Mouse (Mus musculus) megakaryocyte-erythroid progenitor cell, adult 5-6 weeks (primary cell): ENCODE results near the gene Pdzrn3. TPM values are rescaled to one million over a fixed set of nuclear protein-coding genes. Genes with fewer than 3 reads are reported as not detected.

Experiments
- ATAC-seq: replicated peaks from 2 replicates; pipeline ENCODE4 v1.8.0; 2016; ENCODE audit warnings: mild to moderate bottlenecking, inconsistent platforms; ENCODE audit not compliant: severe bottlenecking, poor library complexity, low FRiP score, low TSS enrichment
- total RNA-seq, 2 experiments: library from RNA; stranded (forward) in 1 of 2; stranded (reverse) in 1 of 2; fragments of 200-1000, 215-1000 nt in 1 of 2; fragments of >200 nt in 1 of 2; fragmentation: Nextera tagmentation in 1 of 2; gene quantifications; 2 replicates each; pipeline ENCODE4 v1.2.3; 2014 to 2017

Pdzrn3 gene
- total RNA-seq, 2 experiments from 2014 or later: not detected

GRCm38 (mm10) chr6:101299434-101299833, 78.3 kb downstream of the Pdzrn3 start:
- ATAC-seq: no peak

DNA sequence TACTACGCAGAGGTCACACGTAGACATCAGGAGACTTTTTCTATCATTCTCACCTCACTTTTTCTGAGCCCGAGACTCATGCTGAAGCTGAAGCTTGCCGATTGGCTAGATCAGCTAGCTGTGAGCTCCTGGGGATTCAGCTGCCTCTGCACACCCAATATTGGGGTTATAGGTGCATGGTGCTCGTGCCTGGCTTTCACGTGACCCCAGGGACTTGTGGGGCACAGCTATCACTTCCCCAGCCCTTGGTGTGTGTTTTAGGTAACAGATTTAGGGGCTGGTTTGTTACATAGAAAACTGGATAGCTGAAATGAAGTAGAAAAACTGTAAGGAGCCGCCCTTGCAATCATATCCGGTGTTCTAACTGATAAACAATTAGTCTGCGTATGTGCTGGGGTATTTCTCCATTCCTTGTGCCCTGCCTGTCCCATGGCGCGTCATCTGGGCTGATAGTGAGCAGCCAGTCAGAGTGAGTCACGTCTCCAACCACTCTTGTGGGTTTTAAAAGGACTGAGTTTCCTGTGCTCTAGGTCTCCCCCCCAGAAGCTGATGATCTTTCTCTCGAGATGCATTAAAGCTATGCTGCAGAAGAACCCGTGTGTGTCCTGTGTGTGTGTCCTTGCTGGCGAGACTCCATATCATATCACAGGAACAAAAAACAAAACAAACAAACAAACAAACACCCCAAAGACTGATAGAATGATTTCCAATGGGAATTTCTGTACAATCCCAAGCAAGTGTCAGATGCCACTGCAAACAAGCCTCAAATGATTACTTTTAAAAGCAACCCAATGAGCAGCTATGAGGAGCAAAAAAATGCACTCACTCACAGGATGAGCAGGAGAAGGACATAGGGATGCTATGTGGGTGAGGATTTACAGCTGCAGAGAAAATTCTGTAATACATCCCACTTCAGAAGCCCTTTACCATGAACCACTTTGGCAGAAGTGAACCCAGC, 79.9 kb downstream of the Pdzrn3 start:
- ATAC-seq: no peak

- no peak for ATAC-seq
Measured at GRCm38 (mm10) chr6:101296997-101297396, 80.7 kb downstream of the Pdzrn3 start.

- ATAC-seq: no peak
Measured at GRCm38 (mm10) chr6:101296280-101296679, 81.4 kb downstream of the Pdzrn3 start.

GRCm38 (mm10) chr6:101293036-101293572, 84.6 kb downstream of the Pdzrn3 start:
- ATAC-seq: peak; percentile 47; the same call in 1 of the 2 replicates

DNA sequence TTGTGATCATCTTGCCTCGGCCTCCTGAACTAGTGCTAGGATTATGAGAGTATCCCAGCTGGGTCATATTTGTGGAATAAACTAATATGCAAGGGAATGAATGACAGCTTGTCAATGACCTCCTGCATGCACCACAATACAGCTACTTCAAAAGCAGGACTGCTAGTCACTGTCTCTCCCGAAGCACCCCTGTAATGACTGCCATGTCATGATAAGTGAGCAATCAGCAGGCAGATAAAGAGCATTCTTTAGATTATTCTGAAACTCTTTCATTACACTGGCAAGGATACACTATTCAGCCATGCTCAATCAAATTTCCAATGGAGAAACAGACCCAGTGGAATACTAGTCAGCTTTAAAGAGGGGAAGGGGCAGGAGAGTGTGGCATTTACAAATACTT, 85.8 kb downstream of the Pdzrn3 start:
- ATAC-seq: no peak

GRCm38 (mm10) chr6:101290160-101290559, 87.5 kb downstream of the Pdzrn3 start:
- no peak for ATAC-seq

GRCm38 (mm10) chr6:101289428-101289827, 88.3 kb downstream of the Pdzrn3 start:
- ATAC-seq: no peak

GRCm38 (mm10) chr6:101287566-101288173, 90.0 kb downstream of the Pdzrn3 start:
- ATAC-seq: no peak

- peak; percentile 71 for ATAC-seq
Measured at GRCm38 (mm10) chr6:101287077-101287476, 90.6 kb downstream of the Pdzrn3 start.

- no peak for ATAC-seq
Measured at GRCm38 (mm10) chr6:101284368-101284955, 93.2 kb downstream of the Pdzrn3 start.

- no peak for ATAC-seq
Measured at GRCm38 (mm10) chr6:101283891-101284290, 93.8 kb downstream of the Pdzrn3 start.

GRCm38 (mm10) chr6:101281644-101282043, 96.1 kb downstream of the Pdzrn3 start:
- no peak for ATAC-seq

DNA sequence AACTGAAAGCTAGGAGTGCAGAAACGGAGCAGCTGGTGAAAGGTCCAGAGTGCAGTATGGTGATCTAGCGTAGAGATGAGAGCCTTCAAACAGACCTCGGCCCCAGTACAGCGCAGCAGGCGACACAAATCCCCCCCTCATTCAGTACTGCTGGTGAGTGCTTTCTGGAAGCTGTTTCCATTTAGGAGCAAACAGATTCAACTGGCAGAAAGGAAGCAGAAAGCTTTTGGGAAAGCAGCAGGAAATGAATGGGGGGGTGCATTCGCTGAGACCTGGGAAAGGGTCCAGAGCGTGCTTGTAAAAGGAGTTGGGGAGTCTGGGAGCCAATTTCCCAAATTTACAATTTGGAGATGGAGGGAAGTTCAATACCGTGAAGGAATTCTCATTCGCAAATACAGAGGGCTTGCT, 96.9 kb downstream of the Pdzrn3 start:
- ATAC-seq: no peak

DNA sequence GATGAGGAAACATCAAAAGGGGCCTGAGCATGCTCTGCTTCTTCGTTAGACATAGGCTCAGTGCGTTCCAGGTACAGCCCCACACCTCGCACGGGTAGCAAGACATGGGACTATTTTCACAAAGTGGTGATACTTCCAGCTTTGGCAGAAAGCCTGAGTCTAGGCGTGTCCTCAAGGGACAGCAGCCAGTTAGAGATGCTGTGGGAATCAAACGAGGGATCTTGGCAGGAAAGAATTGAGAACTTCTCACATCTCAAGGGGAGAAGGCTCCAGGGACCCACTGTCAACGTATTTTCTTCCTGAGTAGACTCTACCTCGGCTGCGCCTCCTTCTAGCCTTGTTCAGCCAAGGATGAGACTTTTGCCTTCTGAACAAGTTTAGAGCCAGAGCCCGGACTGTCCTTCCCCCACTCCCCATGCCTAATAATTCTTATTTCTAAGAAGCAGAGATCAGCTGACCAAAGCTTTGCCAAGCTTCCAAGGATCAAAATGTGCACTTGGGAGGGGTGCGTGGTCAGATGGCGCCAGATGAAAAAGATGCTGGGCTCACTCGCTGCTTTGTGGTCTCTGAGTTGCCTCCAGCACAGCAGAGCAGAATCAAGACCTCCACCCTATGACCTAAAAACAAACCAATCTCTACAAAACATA, 99.3 kb downstream of the Pdzrn3 start:
- peak; percentile 43; the same call in 1 of the 2 replicates for ATAC-seq

DNA sequence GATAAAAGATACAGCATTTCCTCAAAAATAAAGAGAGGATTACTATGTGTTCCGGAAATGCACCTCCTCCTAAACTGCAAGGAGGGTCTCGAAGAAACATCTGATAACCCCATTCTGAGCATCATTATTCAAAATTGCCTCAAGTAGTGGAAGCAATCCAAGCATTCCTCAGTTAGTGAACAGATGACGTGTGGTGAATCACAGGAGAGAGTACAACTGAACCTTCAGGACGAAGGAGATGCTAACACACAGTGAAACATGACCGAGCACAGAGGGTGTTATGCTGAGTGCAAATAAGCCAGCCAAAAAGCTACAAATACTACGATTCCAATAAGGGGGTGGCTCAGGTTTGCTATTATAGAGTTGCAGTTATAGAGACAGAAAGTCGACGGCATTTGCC, 101.4 kb downstream of the Pdzrn3 start:
- no peak for ATAC-seq

GRCm38 (mm10) chr6:101275806-101276205, 101.9 kb downstream of the Pdzrn3 start:
- ATAC-seq: no peak

DNA sequence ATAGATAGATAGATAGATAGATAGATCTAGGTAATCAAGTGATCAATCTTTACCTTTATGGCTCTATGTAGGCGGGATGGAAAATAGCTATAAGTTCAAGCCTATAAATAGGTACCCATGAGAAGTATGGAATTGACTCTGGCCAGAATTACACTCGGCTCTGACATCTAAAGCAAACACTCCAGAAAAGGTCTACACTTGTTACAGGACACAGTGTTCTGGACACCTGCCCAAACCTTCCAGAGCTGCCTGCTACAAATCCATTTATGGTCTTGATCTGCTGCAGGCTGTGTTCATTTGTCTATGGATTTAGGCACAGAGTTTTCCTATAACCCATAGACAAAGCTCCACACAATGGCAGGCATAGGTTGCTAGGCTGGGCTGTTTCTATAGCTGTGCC, 102.9 kb downstream of the Pdzrn3 start:
- ATAC-seq: no peak

GRCm38 (mm10) chr6:101272256-101272655, 105.4 kb downstream of the Pdzrn3 start:
- ATAC-seq: no peak
